Mouse (Mus musculus): ENCODE results near the gene Ctse. TPM values are rescaled to one million over a fixed set of nuclear protein-coding genes. Genes with fewer than 3 reads are reported as not detected.

Ctse gene
- 0.74 and 0.97 TPM in 2 replicates for polyA plus RNA-seq (2016; fragmentation: Nextera tagmentation; extraction: Ambion mirVana)

DNA sequence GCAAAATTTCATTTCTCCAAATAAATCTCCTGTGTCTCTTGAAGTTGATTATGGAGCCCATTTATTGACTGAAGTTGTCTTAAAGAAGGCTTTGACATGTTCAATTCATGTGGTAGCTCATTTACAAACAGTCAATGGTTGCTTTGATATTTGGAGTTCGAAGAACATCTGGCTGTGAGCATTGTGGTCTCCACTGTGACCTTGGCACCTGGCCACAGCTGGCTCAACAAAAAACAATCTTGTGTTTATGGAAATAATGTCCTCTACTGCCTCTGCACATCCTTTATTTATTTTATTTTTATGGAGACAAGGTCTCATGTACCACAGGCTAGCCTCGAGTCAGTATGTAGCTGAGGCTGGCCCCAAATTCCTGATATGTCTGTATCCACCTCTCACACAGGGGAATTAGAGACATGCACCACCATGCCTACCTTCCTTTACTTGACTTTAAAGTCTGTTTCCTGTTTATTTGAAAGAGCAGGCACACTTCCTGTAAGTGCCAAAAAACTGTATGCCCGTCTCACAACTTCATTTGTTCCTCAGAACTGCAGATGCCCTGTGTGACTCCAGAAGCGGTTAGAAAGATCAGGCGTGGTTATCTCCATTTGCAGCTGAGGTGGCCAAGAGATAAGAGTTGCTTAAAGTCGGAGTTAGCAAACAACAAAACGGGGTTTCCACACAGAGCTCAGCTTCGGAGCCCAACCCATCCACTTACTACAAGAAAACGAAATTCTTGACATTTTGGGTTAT is at the start of gene Ctse:
Gene Ctse, plus strand, starts transcription at position 516 of the 750 bp plus-strand sequence.
- Histone ChIP-seq H3K27me3 (replicated peaks) (no peaks in the 10 kb centered on the region), H3K4me1 (replicated peaks) (no peaks in the 10 kb centered on the region), H3K4me2 (no peak within 1 kb of the TSS), H3K9me3 (replicated peaks) (no peaks in the 10 kb centered on the region), H3K9ac (no peak within 1 kb of the TSS), H3K4me3 (no peak within 1 kb of the TSS), H3K36me3 (no peaks in the 10 kb centered on the region), H3K27ac (ENCODE audit: poor library complexity, severe bottlenecking) (no peak within 1 kb of the TSS)
- peak; percentile 84 for ATAC-seq (ENCODE audit: insufficient number of reproducible peaks, low FRiP score)
- 39% methylated on average over 9 of the region's 9 CpGs for WGBS

DNA sequence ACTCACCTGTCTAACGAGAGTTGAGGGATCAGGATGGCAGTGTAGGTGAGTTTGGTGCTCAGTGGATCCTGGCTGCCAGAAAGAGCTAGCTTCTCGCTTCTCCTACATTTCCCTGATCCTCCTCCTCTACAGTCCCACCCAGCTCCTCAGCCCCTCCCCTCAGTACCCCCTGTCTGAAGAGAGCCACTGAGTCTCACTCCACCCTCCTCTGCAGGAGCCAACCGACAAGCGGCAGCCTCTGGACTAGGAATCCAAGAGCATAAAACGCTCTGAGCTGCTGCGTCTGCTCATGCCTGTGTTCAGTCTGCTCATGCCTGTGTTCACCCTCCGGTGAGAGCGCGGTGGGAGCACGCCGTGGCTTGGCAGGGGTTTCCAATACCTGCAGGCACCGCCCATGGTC is 39.2 kb upstream of the Ctse start, which contains the start of gene Avpr1b:
Gene Avpr1b, plus strand, starts transcription at position 335 of the 400 bp plus-strand sequence.
- H3K4me3 ChIP-seq = no peak within 1 kb of the TSS
- H3K9me3 ChIP-seq (replicated peaks) = no peaks in the 10 kb centered on the region
- H3K9ac ChIP-seq = no peak within 1 kb of the TSS
- 27% methylated on average over 12 of the region's 12 CpGs for WGBS
- H3K4me2 ChIP-seq = peak within 1 kb of the TSS; percentile 39
- H3K27me3 ChIP-seq (replicated peaks) = peaks cover 16% of the 10 kb centered on the region
- H3K4me1 ChIP-seq (replicated peaks) = peaks cover 3% of the 10 kb centered on the region; the same call in 1 of the 2 replicates
- no peak within 1 kb of the TSS for H3K27ac ChIP-seq (ENCODE audit: poor library complexity, severe bottlenecking)
- no peaks in the 10 kb centered on the region for H3K36me3 ChIP-seq
- ATAC-seq (ENCODE audit: insufficient number of reproducible peaks, low FRiP score) = no peak

DNA sequence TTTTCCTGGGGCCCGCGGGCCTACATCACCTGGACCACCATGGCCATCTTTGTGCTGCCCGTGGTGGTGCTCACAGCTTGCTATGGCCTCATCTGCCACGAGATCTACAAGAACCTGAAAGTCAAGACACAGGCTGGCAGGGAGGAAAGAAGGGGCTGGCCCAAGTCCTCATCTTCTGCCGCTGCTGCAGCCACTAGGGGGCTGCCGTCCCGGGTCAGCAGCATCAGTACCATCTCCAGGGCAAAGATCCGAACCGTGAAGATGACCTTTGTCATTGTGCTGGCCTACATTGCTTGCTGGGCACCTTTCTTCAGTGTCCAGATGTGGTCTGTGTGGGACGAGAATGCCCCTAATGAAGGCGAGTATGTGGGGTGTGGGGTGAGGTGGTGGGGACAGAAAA is 37.8 kb upstream of the Ctse start:
- no peak for ATAC-seq (ENCODE audit: insufficient number of reproducible peaks, low FRiP score)
- H3K9ac ChIP-seq = no peak overlapping the region
- H3K27ac ChIP-seq (ENCODE audit: poor library complexity, severe bottlenecking) = no peak overlapping the region
- H3K36me3 ChIP-seq = no peaks in the 10 kb centered on the region
- no peak overlapping the region for H3K4me2 ChIP-seq
- no peak overlapping the region for H3K4me3 ChIP-seq
- WGBS = 30% methylated on average over 11 of the region's 11 CpGs
- H3K9me3 ChIP-seq (replicated peaks) = no peaks in the 10 kb centered on the region
- peaks cover 16% of the 10 kb centered on the region for H3K27me3 ChIP-seq (replicated peaks)
- H3K4me1 ChIP-seq (replicated peaks) = peaks cover 3% of the 10 kb centered on the region; the same call in 1 of the 2 replicates

DNA sequence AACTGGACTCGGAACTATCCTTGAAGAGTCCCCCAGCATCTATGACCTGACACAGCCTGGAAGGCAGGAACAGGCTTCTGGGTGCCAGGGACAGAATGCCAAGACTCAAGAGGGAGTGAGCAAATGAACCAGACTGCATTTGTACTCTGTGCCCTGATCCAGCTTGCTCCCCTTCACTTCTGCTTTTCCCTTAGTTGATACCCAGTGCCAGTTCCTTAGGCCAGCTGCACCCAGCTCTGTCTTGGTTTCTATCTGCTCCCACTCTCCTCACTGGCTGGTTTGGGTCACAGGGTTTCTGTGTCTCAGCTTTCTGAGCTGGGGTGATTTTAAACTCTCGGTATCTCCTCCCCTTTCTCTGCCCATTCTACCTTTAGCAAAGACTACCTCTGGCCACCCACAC is 31.4 kb upstream of the Ctse start:
- Histone ChIP-seq H3K36me3 (no peaks in the 10 kb centered on the region), H3K9me3 (replicated peaks) (no peaks in the 10 kb centered on the region), H3K27me3 (replicated peaks) (no peaks in the 10 kb centered on the region), H3K4me3 (no peak overlapping the region), H3K27ac (ENCODE audit: poor library complexity, severe bottlenecking) (no peak overlapping the region), H3K4me2 (no peak overlapping the region), H3K4me1 (replicated peaks) (no peaks in the 10 kb centered on the region), H3K9ac (no peak overlapping the region)
- WGBS = 68% methylated on average over 2 of the region's 2 CpGs
- no peak for ATAC-seq (ENCODE audit: insufficient number of reproducible peaks, low FRiP score)

DNA sequence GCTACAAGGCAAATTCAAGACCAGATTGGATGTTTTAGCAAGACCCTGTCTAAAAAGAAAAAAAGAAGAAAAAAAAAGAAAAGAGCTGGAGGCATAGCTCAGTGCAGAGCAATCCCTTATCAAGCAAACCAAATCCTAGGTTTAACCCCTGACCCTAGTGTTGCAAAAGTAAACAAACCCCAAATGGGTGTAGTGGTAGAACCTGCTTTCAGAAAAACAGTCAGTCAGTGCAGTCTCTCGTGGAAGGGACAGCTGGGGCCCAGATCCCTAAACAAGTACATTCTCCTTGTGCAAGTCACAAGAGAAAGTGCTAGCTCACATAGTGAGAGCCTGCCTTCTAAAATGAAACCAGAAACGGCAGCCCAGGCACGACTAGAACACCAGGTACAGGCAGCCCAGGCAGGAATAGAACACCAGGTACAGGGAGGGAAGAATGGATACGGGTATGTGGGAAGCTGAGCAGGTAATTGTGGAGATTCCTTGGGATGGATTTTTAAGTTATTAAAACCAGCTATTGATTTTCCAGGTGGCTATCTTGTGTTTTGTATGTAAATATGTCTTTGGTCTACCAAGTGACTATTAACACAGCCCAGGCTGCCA is 25.4 kb upstream of the Ctse start:
- no peak for ATAC-seq (ENCODE audit: insufficient number of reproducible peaks, low FRiP score)
- Histone ChIP-seq H3K4me2 (no peak overlapping the region), H3K9ac (no peak overlapping the region), H3K36me3 (no peaks in the 10 kb centered on the region), H3K27ac (ENCODE audit: poor library complexity, severe bottlenecking) (no peak overlapping the region), H3K9me3 (replicated peaks) (no peaks in the 10 kb centered on the region), H3K4me3 (no peak overlapping the region), H3K4me1 (replicated peaks) (peaks cover 7% of the 10 kb centered on the region; the same call in 1 of the 2 replicates), H3K27me3 (replicated peaks) (no peaks in the 10 kb centered on the region)
- WGBS = 38% methylated on average over 4 of the region's 4 CpGs

DNA sequence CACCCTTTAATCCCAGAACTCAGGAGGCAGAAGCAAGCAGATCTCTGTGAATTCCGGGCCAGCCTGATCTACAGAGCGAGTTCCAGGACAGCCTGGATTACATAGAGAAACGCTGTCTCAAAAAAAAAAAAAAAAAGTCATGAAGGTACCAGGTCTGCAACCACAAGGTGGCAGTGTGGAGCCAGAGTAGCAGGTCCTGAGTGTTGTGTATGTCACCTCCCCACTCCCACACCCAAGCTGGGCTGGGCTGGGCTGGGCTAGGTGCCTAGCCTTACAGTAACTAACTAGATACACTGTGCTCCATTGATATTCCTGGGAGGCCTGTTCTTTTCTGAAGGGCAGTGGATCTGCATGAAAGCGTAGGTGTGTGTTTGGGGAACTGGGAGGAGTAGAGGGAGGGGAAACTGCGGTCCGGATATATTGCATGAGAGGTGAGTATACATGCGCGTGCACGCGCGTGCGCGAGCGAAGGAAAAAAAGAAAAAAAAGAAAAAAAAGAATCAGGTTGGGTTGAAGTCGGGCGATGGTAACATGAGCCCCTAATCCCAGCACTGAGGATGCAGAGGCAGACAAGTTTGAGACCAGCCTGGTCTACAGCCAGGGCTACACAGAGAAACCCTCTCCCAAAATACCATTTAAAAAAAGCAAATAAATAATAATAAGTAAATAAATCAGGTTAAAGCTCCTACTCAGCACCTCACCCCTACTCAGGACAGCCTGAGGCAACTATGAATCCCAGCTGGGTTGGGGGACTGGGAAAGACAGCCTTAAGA is 24.6 kb upstream of the Ctse start:
- H3K36me3 ChIP-seq = no peaks in the 10 kb centered on the region
- no peak overlapping the region for H3K9ac ChIP-seq
- no peak overlapping the region for H3K27ac ChIP-seq (ENCODE audit: poor library complexity, severe bottlenecking)
- peak overlapping the region; percentile 13; the same call in 1 of the 2 replicates for H3K4me2 ChIP-seq
- whole genome bisulfite sequencing = 73% methylated on average over 16 of the region's 16 CpGs
- no peaks in the 10 kb centered on the region for H3K9me3 ChIP-seq (replicated peaks)
- ATAC-seq (ENCODE audit: insufficient number of reproducible peaks, low FRiP score) = peak; percentile 69; the same call in 1 of the 2 replicates
- H3K4me1 ChIP-seq (replicated peaks) = peaks cover 7% of the 10 kb centered on the region; the same call in 1 of the 2 replicates
- H3K4me3 ChIP-seq = no peak overlapping the region
- no peaks in the 10 kb centered on the region for H3K27me3 ChIP-seq (replicated peaks)

DNA sequence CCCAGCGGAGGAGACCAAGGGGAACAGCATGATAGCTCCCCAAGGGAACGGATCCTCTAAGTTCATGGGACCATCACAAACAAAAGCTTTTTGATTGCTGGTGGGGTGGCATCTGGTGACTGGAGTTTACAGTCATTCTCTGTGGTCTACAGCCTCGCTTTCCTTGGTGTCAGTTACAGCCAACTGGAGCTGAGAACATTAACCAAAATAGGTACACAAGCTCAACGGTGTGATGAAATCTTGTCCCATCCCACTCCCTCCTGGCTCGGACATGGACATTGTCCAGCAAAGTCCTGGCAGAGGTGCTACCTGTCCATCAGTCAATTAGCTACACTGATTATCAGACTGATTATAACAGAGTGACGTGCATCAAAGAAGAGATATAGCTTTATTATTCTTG is 23.5 kb upstream of the Ctse start:
- no peak overlapping the region for H3K4me2 ChIP-seq
- H3K9ac ChIP-seq = no peak overlapping the region
- H3K4me3 ChIP-seq = no peak overlapping the region
- H3K9me3 ChIP-seq (replicated peaks) = 0 out of 2 replicates have a peak, but pooled peaks cover 6% of the 10 kb centered on the region
- no peaks in the 10 kb centered on the region for H3K36me3 ChIP-seq
- H3K4me1 ChIP-seq (replicated peaks) = peaks cover 7% of the 10 kb centered on the region; the same call in 1 of the 2 replicates
- no peak overlapping the region for H3K27ac ChIP-seq (ENCODE audit: poor library complexity, severe bottlenecking)
- no peaks in the 10 kb centered on the region for H3K27me3 ChIP-seq (replicated peaks)
- no peak for ATAC-seq (ENCODE audit: insufficient number of reproducible peaks, low FRiP score)
- 65% methylated on average over 6 of the region's 6 CpGs for WGBS

DNA sequence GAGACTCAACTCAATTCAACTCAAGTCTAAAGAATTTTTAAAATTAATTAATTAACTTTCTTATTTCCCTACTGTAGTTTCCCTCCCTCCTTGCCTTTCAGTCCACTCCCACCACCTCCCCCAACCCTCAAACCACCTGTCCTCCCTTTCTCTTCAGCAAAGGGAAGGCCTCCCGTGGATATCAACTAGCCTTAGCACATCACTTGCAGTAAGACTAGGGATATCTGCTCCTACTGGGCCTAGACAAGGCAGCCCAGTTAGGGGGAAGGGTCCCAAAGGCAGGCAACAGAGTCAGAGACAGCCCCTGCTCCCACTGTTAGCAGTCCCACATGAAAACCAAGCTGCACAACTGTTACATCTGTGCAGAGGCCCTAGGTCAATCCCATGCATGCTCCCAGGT is 22.0 kb upstream of the Ctse start:
- Histone ChIP-seq H3K9me3 (replicated peaks) (0 out of 2 replicates have a peak, but pooled peaks cover 8% of the 10 kb centered on the region), H3K4me1 (replicated peaks) (peaks cover 7% of the 10 kb centered on the region; the same call in 1 of the 2 replicates), H3K4me3 (no peak overlapping the region), H3K9ac (no peak overlapping the region), H3K4me2 (no peak overlapping the region), H3K27ac (ENCODE audit: poor library complexity, severe bottlenecking) (no peak overlapping the region), H3K36me3 (no peaks in the 10 kb centered on the region), H3K27me3 (replicated peaks) (no peaks in the 10 kb centered on the region)
- WGBS = 67% methylated on average over 1 of the region's 1 CpGs
- ATAC-seq (ENCODE audit: insufficient number of reproducible peaks, low FRiP score) = no peak

DNA sequence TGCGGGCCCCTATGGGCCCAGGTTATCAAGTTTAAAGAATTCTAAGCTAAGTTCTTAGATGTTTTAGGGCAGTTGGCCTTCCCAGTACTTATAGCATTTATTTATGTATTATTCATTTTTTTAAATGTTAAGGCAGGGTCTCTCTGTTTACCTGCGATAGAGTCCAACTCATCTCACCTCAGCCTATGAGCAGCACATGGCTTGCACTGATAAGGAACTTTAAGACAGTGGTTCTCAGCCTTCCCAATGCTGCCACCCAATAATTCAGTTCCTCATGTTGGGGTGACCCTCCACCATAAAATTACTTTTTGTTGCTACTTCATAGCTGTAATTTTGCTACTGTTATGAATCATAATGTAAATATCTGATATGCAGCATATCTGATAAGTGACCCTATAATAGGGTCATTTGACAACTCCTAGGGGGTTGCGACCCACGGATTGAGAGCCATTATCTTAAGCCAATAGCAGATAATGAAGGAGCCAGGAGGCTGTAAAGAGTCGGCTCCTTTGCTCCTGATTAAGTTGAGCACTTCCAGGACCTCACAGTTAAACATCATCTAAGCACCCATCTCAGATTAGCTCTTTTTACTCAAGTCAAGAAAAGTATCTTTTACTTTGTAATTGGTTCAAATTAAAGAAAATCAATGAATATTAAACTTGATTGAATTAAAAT is 21.4 kb upstream of the Ctse start:
- Histone ChIP-seq H3K36me3 (no peaks in the 10 kb centered on the region), H3K27me3 (replicated peaks) (no peaks in the 10 kb centered on the region), H3K4me3 (no peak overlapping the region), H3K4me2 (no peak overlapping the region), H3K9me3 (replicated peaks) (0 out of 2 replicates have a peak, but pooled peaks cover 8% of the 10 kb centered on the region), H3K9ac (no peak overlapping the region), H3K4me1 (replicated peaks) (peaks cover 7% of the 10 kb centered on the region; the same call in 1 of the 2 replicates), H3K27ac (ENCODE audit: poor library complexity, severe bottlenecking) (no peak overlapping the region)
- WGBS = 43% methylated on average over 5 of the region's 5 CpGs
- no peak for ATAC-seq (ENCODE audit: insufficient number of reproducible peaks, low FRiP score)

DNA sequence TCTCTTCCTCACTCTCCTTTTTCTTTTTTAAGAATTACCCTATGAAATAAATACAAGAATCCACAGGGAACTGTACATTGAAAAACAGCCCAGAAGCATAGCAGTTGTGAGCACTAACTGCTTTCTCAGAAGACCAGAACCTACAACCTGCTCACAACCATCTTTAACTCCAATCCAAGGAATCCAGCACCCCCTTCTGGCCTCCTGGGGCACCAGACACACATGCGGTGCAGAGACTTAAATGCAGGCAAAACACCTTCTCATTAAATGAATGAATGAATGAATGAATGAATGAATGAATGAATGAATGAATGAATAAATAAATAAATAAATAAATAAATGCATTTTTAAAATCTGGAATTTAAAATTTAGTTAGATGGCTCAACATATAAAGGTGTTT is 19.5 kb upstream of the Ctse start:
- ATAC-seq (ENCODE audit: insufficient number of reproducible peaks, low FRiP score) = no peak
- Histone ChIP-seq H3K36me3 (no peaks in the 10 kb centered on the region), H3K27me3 (replicated peaks) (no peaks in the 10 kb centered on the region), H3K9ac (no peak overlapping the region), H3K9me3 (replicated peaks) (0 out of 2 replicates have a peak, but pooled peaks cover 8% of the 10 kb centered on the region), H3K4me1 (replicated peaks) (peaks cover 13% of the 10 kb centered on the region), H3K27ac (ENCODE audit: poor library complexity, severe bottlenecking) (no peak overlapping the region), H3K4me2 (no peak overlapping the region), H3K4me3 (no peak overlapping the region)
- WGBS = 84% methylated on average over 1 of the region's 1 CpGs

Measured in heart, embryonic 12.5 days (tissue).